Comparison of ENCODE assay signal across 7 mouse cellular contexts in the genomic region with DNA sequence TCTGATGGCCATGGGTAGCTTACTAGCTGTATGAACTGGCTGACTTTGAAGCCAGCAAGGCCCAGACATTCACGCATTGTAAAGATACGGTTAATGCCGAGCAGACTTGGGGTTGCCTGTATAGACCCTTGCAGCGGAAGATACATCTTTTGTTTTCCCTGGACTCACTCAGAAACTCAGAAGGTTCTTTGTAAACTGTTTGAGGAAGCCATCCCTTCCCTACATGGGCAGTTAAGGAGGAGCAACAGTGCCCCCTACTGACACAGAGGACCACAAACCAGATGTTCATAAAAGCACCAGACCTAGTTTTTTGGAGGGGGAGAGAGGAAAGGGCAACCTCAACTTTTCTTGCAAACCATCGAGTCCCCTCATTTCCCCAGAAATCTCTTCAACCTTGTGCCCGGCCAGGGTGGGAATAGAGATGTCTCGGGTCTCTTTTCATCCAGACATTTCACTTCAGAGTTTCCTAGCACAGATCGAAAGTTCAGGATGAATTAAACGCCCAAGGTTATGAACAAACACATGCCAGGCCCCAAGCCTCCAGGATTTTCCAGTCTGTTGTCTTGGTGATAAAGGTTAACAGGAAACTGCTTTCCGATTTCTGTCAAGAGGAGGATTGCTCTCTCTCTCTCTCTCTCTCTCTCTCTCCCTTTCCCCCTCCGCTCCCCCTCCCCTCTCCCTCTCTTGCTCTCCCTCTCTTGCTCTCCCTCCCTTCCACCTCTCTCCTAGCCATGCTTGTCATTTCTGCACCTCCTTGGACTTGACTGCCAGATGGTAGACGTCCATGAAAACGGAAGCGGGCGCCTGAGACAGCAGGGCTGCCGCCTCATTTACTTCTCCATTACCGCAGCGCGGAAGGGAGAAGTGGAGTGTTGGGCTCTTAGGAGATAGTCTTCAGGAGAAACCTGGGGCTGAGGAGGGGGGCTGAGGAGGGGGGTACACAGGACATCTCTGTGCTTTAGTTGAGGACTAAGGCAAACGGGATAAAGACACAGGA.
A peak's percentile ranks its signal among the peaks of the same experiment; 100 is the strongest.
DNase-seq lines count a peak whose midpoint lies in the region; ATAC-seq and TF ChIP-seq lines count a peak whose summit lies in the region.

No protein-coding gene starts in this region.

- no peak for TF ChIP-seq POLR2A in small intestine, adult 2 months (IDR thresholded peaks at IDR 0.05; ENCODE audit: low read depth, low read length)

- ATAC-seq in granulocyte monocyte progenitor cell, adult 5-6 weeks (replicated peaks; ENCODE audit: poor library complexity, severe bottlenecking): peak; percentile 82
- ATAC-seq in intestine, postnatal 0 days: no peak

- peak; percentile 89 for TF ChIP-seq CTCF in intestine, postnatal 0 days (IDR thresholded peaks at IDR 0.05; ENCODE audit: low read depth)
- TF ChIP-seq CTCF in small intestine, adult 2 months (IDR thresholded peaks at IDR 0.05; ENCODE audit: extremely low read depth, insufficient read length, insufficient replicate concordance, low read depth, low read length): peak; percentile 29; the same call in 1 of the 2 replicates

- no peaks in the 10 kb centered on the region for H3K9me3 ChIP-seq in intestine, postnatal 0 days (ENCODE audit: control insufficient read depth)
- no peaks in the 10 kb centered on the region for H3K9me3 ChIP-seq in midbrain, embryonic 10.5 days (replicated peaks)

- no peaks in the 10 kb centered on the region for H3K36me3 ChIP-seq in intestine, postnatal 0 days (ENCODE audit: control insufficient read depth, insufficient read depth)
- H3K36me3 ChIP-seq in midbrain, embryonic 10.5 days: peaks cover 56% of the 10 kb centered on the region
- no peaks in the 10 kb centered on the region for H3K36me3 ChIP-seq in small intestine, adult 2 months (ENCODE audit: control insufficient read depth, insufficient read depth, low read length)

- intact Hi-C loops in left cerebral cortex, postnatal 4 days (cut with DNase I): loop anchor here (5.0 kb wide), 1 partner anchor 270 kb away; no protein-coding TSS in a partner anchor

- H3K4me2 ChIP-seq in intestine, postnatal 0 days (replicated peaks; ENCODE audit: low read depth): peak overlapping the region; percentile 27; the same call in 1 of the 2 replicates

- H3K4me1 ChIP-seq in intestine, postnatal 0 days (replicated peaks; ENCODE audit: control insufficient read depth, insufficient read depth, low read length): no peaks in the 10 kb centered on the region; the same call in 1 of the 2 replicates
- H3K4me1 ChIP-seq in midbrain, embryonic 10.5 days: peaks cover 42% of the 10 kb centered on the region
- no peaks in the 10 kb centered on the region for H3K4me1 ChIP-seq in small intestine, adult 2 months (ENCODE audit: control insufficient read depth, insufficient read depth, insufficient read length, low read length)

- no peak overlapping the region for H3K9ac ChIP-seq in intestine, postnatal 0 days (ENCODE audit: low read depth, low read length)

- H3K27me3 ChIP-seq in intestine, postnatal 0 days (replicated peaks; ENCODE audit: control insufficient read depth, insufficient read depth, low read length): no peaks in the 10 kb centered on the region
- H3K27me3 ChIP-seq in midbrain, embryonic 10.5 days (ENCODE audit: low read depth, poor library complexity, severe bottlenecking): no peaks in the 10 kb centered on the region
- no peaks in the 10 kb centered on the region for H3K27me3 ChIP-seq in small intestine, adult 2 months (ENCODE audit: control insufficient read depth, insufficient read depth, low read length)

- peak; percentile 62 for DNase-seq in adrenal gland, adult 8-10 months
- DNase-seq in embryo, embryonic 11 days: peak; percentile 86
- DNase-seq in left cerebral cortex, postnatal 4 days: peak; percentile 71
- peak; percentile 77 for DNase-seq in midbrain, embryonic 10.5 days (ENCODE audit: low spot score)

- WGBS in intestine, postnatal 0 days: 41% methylated on average over 20 of the region's 20 CpGs
- 60% methylated on average over 20 of the region's 20 CpGs for WGBS in midbrain, embryonic 10.5 days
- 43% methylated on average over 20 of the region's 20 CpGs for WGBS in small intestine, adult 2 months

- H3K27ac ChIP-seq in intestine, postnatal 0 days (ENCODE audit: low read depth, low read length): no peak overlapping the region
- peak overlapping the region; percentile 77 for H3K27ac ChIP-seq in midbrain, embryonic 10.5 days (replicated peaks)
- H3K27ac ChIP-seq in small intestine, adult 2 months (ENCODE audit: insufficient read depth, low read depth, low read length): no peak overlapping the region

- no peak overlapping the region for H3K4me3 ChIP-seq in intestine, postnatal 0 days (ENCODE audit: low read depth, low read length)
- no peak overlapping the region for H3K4me3 ChIP-seq in midbrain, embryonic 10.5 days
- no peak overlapping the region for H3K4me3 ChIP-seq in small intestine, adult 2 months (ENCODE audit: low read depth, low read length)
